Mouse (Mus musculus) lung, postnatal 0 days (tissue): ENCODE results near the gene Grb10. TPM values are rescaled to one million over a fixed set of nuclear protein-coding genes. Genes with fewer than 3 reads are reported as not detected.

Experiments
- ATAC-seq: fragments of 200-750 bp; cut with Nextera tagmentation; 2 replicates; pipeline ENCODE4 v1.8.0; 2017; ENCODE audit warnings: moderate library complexity
- DNase-seq: peaks from one replicate; pipeline ENCODE4 v3.0.0-alpha.2; 2016; ENCODE audit warnings: low spot score
- H3K27ac ChIP-seq: fragments of 300-500 bp; sonication (generic); 2 replicates; pipeline ENCODE4 v1.5.1; 2014; ENCODE audit warnings: antibody characterized with exemption, mild to moderate bottlenecking, low read length, mixed read lengths
- H3K27me3 ChIP-seq: fragments of 300-500 bp; sonication (generic); replicated peaks from 2 replicates; pipeline ENCODE4 v1.6.1; 2014; ENCODE audit warnings: low read length, mixed read lengths; ENCODE audit not compliant: insufficient read depth
- H3K36me3 ChIP-seq: fragments of 300-500 bp; sonication (generic); 2 replicates; pipeline ENCODE4 v1.6.1; 2014; ENCODE audit warnings: low read length, mixed read lengths; ENCODE audit not compliant: insufficient read depth
- H3K4me1 ChIP-seq: fragments of 300-500 bp; sonication (generic); 2 replicates; pipeline ENCODE4 v1.6.1; 2014; ENCODE audit warnings: antibody characterized with exemption, low read depth, low read length, mixed read lengths; ENCODE audit not compliant: insufficient read depth
- H3K4me2 ChIP-seq: fragments of 300-500 bp; sonication (generic); replicated peaks from 2 replicates; pipeline ENCODE4 v1.6.1; 2014; ENCODE audit warnings: low read depth, mild to moderate bottlenecking, low read length, moderate library complexity, mixed read lengths
- H3K4me3 ChIP-seq: fragments of 300-500 bp; sonication (generic); 2 replicates; pipeline ENCODE4 v1.5.1; 2014; ENCODE audit warnings: low read depth, low read length
- H3K9ac ChIP-seq: fragments of 300-500 bp; sonication (generic); replicated peaks from 2 replicates; pipeline ENCODE4 v1.6.1; 2014; ENCODE audit warnings: low read depth, mild to moderate bottlenecking
- H3K9me3 ChIP-seq: fragments of 300-500 bp; sonication (generic); 2 replicates; pipeline ENCODE4 v1.6.1; 2016; ENCODE audit warnings: low read length, mixed read lengths
- CTCF ChIP-seq: IDR thresholded peaks from 2 replicates; pipeline ENCODE4 v1.5.1; 2016; ENCODE audit warnings: antibody characterized with exemption, mild to moderate bottlenecking
- EP300 ChIP-seq: IDR thresholded peaks from 2 replicates; pipeline ENCODE4 v1.6.1; 2016; ENCODE audit warnings: antibody characterized with exemption, mild to moderate bottlenecking, control low read depth
- WGBS: fragments of 180-500 bp; shearing (Covaris S2); extraction: QIAGEN DNeasy Blood & Tissue Kit; methylation state at CpG from one replicate; pipeline ENCODE4 v1.1.7; 2014; 5-methylcytosine and 5-hydroxymethylcytosine counted together
- polyA plus RNA-seq: library from polyadenylated mRNA; unstranded; fragments of >200 nt; fragmentation: Nextera tagmentation; extraction: Ambion mirVana; gene quantifications from 2 replicates; pipeline ENCODE4 v1.2.1, GENCODE M21; 2015

Gene Grb10
- polyA plus RNA-seq, 1 experiment from 2014 or later: 86.9 TPM

GRCm38 (mm10) chr11:11957211-11958060 lies 81.0 kb downstream of the Grb10 start:
- WGBS: 57% methylated on average over 5 of the region's 5 CpGs
- no peak overlapping the region for H3K4me3 ChIP-seq
- 0 out of 2 replicates have a peak, but pooled peaks cover 5% of the 10 kb centered on the region for H3K36me3 ChIP-seq
- no peak overlapping the region for H3K27ac ChIP-seq
- H3K9me3 ChIP-seq: no peaks in the 10 kb centered on the region
- TF ChIP-seq CTCF: no peak
- no peak; the same call in 1 of the 2 replicates for TF ChIP-seq EP300
- no peak overlapping the region for H3K9ac ChIP-seq
- H3K4me1 ChIP-seq: peaks cover 19% of the 10 kb centered on the region; the same call in 1 of the 2 replicates
- H3K4me2 ChIP-seq: no peak overlapping the region
- no peaks in the 10 kb centered on the region for H3K27me3 ChIP-seq
- DNase-seq (peak; percentile 76), ATAC-seq (peak; percentile 48; the same call in 1 of the 2 replicates)

GRCm38 (mm10) chr11:11955783-11956182 lies 82.7 kb downstream of the Grb10 start:
- TF ChIP-seq EP300 (no peak), CTCF (no peak)
- Histone ChIP-seq H3K27ac (no peak overlapping the region), H3K9ac (no peak overlapping the region), H3K36me3 (0 out of 2 replicates have a peak, but pooled peaks cover 5% of the 10 kb centered on the region), H3K4me3 (no peak overlapping the region), H3K27me3 (no peaks in the 10 kb centered on the region), H3K4me1 (peaks cover 12% of the 10 kb centered on the region; the same call in 1 of the 2 replicates), H3K9me3 (no peaks in the 10 kb centered on the region), H3K4me2 (no peak overlapping the region)
- DNase-seq (no peak), ATAC-seq (no peak)

- Histone ChIP-seq H3K27ac (peak overlapping the region; percentile 29; the same call in 1 of the 2 replicates), H3K4me3 (no peak overlapping the region), H3K27me3 (no peaks in the 10 kb centered on the region), H3K9ac (no peak overlapping the region), H3K4me1 (peaks cover 12% of the 10 kb centered on the region; the same call in 1 of the 2 replicates), H3K9me3 (no peaks in the 10 kb centered on the region), H3K36me3 (0 out of 2 replicates have a peak, but pooled peaks cover 5% of the 10 kb centered on the region), H3K4me2 (no peak overlapping the region)
- ATAC-seq (no peak), DNase-seq (no peak)
- no peak for TF ChIP-seq CTCF
- TF ChIP-seq EP300: no peak
- WGBS: 76% methylated on average over 6 of the region's 6 CpGs
Observed at GRCm38 (mm10) chr11:11954606-11955005, 83.9 kb downstream of the Grb10 start.

GRCm38 (mm10) chr11:11954115-11954438 lies 84.4 kb downstream of the Grb10 start:
- WGBS: 56% methylated on average over 4 of the region's 4 CpGs
- Histone ChIP-seq H3K9me3 (no peaks in the 10 kb centered on the region), H3K4me2 (no peak overlapping the region), H3K4me1 (peaks cover 12% of the 10 kb centered on the region; the same call in 1 of the 2 replicates), H3K36me3 (0 out of 2 replicates have a peak, but pooled peaks cover 5% of the 10 kb centered on the region), H3K27ac (peak overlapping the region; percentile 29), H3K27me3 (no peaks in the 10 kb centered on the region), H3K9ac (no peak overlapping the region), H3K4me3 (no peak overlapping the region)
- no peak for ATAC-seq
- no peak for DNase-seq
- TF ChIP-seq CTCF (no peak), EP300 (no peak)

GRCm38 (mm10) chr11:11953364-11954114 lies 84.9 kb downstream of the Grb10 start:
- ATAC-seq (peak; percentile 23), DNase-seq (no peak)
- Histone ChIP-seq H3K36me3 (0 out of 2 replicates have a peak, but pooled peaks cover 5% of the 10 kb centered on the region), H3K9me3 (no peaks in the 10 kb centered on the region), H3K9ac (no peak overlapping the region), H3K4me3 (no peak overlapping the region), H3K27ac (peak overlapping the region; percentile 29), H3K27me3 (no peaks in the 10 kb centered on the region), H3K4me1 (peaks cover 15% of the 10 kb centered on the region), H3K4me2 (no peak overlapping the region)
- TF ChIP-seq CTCF: no peak
- no peak for TF ChIP-seq EP300
- 33% methylated on average over 11 of the region's 11 CpGs for WGBS

- H3K9ac ChIP-seq: no peak overlapping the region
- DNase-seq (no peak), ATAC-seq (no peak)
- no peaks in the 10 kb centered on the region for H3K9me3 ChIP-seq
- 0 out of 2 replicates have a peak, but pooled peaks cover 5% of the 10 kb centered on the region for H3K36me3 ChIP-seq
- H3K4me2 ChIP-seq: no peak overlapping the region
- peak overlapping the region; percentile 29 for H3K27ac ChIP-seq
- 96% methylated on average over 1 of the region's 1 CpGs for WGBS
- no peak overlapping the region for H3K4me3 ChIP-seq
- H3K27me3 ChIP-seq: no peaks in the 10 kb centered on the region
- TF ChIP-seq CTCF: no peak
- peaks cover 15% of the 10 kb centered on the region for H3K4me1 ChIP-seq
Observed at GRCm38 (mm10) chr11:11952569-11952968, 85.9 kb downstream of the Grb10 start.
